Mouse (Mus musculus): ENCODE measurements around the gene Zcchc9. TPM values are rescaled to one million over a fixed set of nuclear protein-coding genes. Genes with fewer than 3 reads are reported as not detected.

The Zcchc9 gene
- total RNA-seq (2015; ENCODE audit: low replicate concordance) (7.5 and 25.6 TPM in 2 replicates), total RNA-seq (2017; ENCODE audit: low replicate concordance) (5.5 and 16.0 TPM in 2 replicates)

DNA sequence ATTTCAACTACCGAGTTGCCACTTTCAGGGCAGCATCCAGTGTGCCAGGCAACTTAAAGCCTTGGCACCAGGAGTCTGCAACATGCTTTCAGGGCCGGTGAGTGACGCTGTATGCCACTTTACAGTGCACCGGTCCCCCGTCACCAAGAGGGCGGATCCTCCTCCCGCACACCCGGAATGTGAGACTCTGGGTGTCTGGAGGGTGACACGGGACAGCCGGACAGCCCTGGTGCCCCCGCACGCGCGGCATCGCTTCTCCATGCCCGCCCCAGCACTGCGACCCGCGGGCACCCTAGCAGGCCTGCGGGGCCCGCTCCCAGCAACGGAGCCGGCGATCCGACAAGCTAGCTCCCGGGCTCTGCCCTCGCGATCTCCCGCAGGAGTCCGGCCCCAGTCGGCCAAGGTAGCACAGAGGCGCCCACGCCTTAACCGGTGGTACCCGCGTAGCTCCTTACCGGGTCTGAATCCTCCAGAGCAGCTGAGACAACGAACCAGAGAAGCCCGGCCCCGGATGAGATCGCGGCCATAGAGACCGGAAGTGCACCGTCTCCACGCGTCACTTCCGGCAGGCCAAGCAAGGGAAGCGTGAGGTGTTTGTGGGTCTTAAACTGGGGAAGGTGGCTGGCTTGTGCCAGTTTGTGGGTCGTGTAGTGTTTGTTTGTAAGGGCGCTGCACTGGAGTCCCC lies at the start of gene Zcchc9:
Gene Zcchc9, minus strand, starts transcription at position 551 of the 685 bp plus-strand sequence.
- ATAC-seq (replicated peaks; ENCODE audit: low FRiP score, poor library complexity, severe bottlenecking): peak; percentile 98

DNA sequence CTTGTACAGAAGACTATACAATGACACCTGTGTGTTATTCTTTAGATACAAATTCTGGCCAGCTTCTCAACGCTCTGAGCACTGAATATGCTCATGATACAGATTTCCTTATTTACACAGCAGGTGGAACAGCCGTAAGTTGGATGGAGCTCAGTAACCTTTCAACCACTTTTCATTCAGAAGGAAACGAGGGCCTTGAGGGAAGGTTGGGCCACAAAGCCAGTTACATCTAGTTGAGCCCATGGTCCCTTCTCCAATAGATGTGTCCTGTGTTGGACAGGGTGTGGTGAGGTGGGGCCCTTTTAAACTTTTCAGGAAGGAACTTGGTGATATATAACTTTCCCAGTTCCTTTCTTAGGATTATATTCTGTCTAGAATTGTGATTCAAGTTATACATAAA lies 46.9 kb upstream of the Zcchc9 start:
- ATAC-seq (replicated peaks; ENCODE audit: low FRiP score, poor library complexity, severe bottlenecking): no peak

DNA sequence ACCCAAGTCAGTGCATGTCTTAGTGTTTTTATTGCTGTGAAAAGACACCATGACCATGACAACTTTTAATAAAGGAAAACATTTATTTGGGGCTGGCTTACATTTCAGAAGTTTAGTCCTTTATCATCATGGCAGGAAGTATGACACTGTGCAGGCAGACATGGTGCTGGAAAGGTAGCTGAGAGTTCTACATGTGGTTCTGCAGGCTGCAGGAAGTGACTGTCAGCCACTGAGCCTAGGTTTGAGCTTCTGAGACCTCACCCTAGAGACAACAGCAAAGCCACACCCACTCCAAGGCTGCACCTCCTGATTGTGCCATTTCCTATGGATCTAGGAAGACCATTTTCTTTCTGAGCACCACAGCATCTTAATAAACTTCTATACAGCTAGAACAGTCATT lies 20.4 kb upstream of the Zcchc9 start:
- no peak for ATAC-seq (replicated peaks; ENCODE audit: low FRiP score, poor library complexity, severe bottlenecking)

DNA sequence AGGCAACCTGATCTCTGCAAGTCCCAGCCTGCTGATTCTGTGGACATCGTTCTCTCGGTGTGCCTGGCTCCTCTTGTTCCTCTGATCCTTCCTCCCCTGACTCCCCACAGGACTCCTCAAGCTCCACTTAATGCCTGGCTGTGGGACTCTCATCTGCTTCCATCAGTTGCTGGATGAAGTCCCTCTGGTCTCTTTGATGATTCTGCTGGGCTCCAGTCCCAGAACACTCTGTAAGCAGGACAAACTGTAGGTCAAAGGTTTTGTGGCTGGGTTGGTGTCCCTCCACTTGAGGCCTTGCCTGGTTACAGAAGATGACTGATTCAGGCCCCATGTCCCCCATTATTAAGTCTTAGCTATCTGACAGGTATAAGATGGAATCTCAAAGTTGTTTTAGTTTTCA lies 18.6 kb upstream of the Zcchc9 start:
- ATAC-seq (replicated peaks; ENCODE audit: low FRiP score, poor library complexity, severe bottlenecking): no peak

DNA sequence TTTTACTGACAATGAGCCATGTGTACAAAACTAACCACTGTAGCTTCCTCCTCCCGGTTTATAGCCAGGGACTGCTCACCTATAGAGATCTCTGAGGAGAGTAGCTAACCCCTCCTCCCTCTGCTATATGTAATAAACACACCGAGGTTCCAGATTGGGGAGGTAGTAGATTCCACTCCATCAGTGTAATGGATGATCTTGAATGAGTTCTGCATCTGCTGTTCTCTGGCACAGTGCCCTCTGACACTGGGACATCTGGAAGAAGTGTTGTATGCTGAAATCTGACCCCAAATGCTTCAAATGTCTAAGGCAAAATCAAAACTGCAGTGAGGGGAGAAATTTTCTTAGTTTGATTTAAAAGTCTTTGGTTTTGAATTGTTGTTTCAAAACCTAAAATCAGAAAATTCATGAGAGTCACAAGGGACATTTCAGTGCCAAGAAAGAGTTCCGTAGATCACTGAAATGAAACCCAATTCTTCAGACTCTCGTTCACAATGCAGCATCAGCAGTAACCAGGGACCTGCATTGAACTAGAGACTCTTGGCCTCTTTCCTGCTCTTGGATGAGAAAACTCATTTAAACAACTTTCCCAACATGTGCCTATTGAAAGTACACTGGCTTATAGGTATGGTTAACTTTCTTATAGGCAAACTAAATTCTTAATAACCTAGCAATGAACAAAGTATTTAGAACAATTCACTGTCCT lies 17.5 kb upstream of the Zcchc9 start:
- ATAC-seq (replicated peaks; ENCODE audit: low FRiP score, poor library complexity, severe bottlenecking): no peak

DNA sequence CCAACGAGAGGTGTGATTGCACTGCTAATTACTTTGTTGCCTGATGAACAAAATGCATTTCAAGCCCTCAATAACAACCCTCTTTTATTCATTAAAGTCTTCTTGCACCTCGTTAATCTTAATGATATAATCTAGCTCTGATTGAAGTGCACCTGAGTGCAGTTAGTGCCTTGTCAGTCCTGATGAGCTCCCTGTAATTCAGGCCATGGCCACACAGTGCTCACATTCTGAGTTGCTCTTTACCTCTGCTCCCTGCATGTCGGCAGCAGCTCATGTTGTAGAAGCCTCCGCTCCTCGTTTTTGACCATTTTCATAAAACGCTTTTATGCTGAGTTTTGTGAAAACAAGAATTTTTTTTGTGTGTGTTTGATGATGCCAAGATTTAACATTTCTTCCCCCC lies 16.2 kb upstream of the Zcchc9 start:
- ATAC-seq (replicated peaks; ENCODE audit: low FRiP score, poor library complexity, severe bottlenecking): no peak

DNA sequence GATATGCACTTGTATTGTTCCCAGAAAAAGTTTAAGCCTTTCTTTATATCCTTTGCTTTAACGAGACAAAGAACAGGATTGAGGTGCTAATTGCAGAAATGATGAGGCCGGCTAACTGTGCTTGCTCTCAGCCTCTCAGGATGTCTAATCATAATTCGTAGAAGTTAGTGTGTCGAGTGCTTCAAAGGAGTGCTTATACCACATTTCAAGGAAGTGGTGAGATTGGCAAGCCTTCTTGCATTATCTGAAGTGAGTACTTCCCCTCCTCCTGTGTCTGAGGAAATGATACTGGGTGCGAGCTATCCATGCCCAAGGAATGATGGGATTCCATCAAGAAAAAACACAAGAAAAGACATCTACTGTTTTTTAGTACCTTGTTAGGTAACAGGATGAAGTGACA lies 7.2 kb upstream of the Zcchc9 start:
- no peak for ATAC-seq (replicated peaks; ENCODE audit: low FRiP score, poor library complexity, severe bottlenecking)

DNA sequence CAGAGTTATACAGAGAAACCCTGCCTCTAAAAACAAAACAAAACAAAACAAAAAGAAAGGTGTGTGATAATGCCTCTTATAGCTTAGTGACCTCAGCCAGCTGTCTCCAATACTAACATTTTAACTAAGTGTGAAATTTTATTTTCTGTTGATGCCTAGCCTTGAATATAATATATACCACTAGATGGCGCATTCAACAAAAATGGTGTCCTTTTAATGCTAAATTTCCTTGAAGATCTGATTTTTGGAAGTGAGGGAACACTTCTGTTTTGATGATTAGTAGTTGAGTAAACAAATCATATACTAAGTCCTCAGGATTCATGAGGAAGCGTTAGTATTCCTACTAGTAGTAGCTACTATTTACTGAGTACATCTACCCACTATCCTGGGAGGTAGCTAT lies 2.0 kb upstream of the Zcchc9 start:
- no peak for ATAC-seq (replicated peaks; ENCODE audit: low FRiP score, poor library complexity, severe bottlenecking)

DNA sequence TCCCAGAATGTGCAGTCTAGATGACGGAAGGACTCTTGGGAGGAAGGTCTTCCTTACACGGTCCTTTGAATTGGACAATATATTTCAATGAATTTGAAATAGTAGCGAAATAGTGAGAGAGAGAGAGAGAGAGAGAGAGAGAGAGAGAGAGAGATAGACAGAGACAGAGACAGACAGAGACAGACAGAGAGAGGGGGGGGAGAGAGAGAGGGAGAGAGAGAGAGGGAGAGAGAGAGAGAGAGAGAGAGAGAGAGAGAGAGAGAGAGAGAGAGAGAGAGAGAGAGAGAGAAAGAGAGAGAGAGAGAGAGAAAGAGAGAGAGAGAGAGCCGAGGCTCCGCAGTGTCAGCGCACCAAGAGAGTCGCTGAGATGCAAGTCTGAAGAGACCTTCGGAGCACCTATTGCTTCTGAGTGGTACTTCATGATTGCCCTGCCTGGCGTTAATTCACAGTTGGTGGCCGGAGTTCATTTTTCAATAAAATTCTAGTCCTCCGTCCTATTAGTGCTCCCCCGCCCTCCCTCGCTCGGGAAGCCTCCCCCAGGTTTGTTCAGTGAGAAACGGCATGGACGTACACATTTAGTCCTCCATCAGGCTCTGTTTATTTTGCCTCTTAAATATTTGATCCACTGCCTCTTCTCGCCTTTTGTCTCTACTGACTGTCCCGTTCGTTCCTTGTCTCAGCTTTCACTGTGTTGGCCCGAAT lies 520 bp upstream of the Zcchc9 start:
- ATAC-seq (replicated peaks; ENCODE audit: low FRiP score, poor library complexity, severe bottlenecking): no peak

DNA sequence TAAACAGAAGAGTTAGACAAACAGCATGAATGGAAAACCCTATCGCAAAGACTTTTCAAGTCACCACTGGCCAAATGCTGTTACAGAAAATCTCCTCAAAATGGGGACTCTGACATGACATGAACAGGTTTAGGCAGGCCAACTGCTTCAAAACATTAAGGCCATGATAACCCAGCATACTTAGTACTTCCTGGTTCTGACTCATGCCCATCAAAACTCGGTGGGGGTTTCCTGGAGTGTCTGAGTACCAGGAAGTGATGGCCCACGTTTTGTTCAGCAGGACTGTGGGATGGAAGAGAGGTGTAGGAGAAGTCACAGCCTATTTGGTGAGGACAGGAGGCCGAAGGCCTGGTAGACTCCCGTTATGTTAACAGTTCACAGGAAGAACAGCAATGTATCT lies 5.8 kb downstream of the Zcchc9 start:
- no peak for ATAC-seq (replicated peaks; ENCODE audit: low FRiP score, poor library complexity, severe bottlenecking)

DNA sequence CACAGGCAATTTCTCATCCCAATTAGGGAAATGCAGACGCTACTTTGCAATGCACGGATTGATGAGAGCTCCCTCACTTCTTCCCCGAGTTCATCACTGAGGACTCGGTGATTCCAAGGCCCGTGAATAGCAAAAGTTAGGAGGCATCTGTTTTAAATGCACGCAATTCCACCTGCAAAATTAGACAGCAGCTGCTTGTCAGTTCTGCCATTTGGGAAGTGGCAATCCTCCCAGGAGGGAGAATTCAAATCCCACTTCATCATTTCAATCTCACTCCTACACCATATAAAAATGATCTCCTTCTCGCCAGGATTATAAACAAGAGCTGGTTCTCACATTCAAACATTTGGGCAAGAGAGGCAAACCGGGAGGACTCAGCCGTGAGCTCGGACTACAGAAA lies 10.1 kb downstream of the Zcchc9 start:
- ATAC-seq (replicated peaks; ENCODE audit: low FRiP score, poor library complexity, severe bottlenecking): no peak

DNA sequence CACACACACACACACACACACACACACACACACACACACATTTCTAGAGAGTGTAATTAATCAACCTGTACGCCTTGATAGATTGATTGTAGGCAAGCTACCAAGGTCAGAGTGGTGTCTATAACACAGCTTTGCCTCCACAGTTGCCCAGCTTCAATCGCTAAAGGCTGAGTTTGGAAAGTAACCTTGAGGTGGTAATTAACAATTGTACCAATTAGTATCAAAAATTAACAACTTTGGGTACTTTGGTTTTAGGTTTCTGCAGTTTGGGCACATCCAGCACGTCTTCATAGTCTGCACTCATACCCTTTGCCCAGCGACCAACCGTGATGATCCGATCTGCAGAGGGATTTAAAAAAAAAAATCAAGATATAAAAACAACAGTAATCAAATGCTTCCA lies 10.6 kb downstream of the Zcchc9 start:
- ATAC-seq (replicated peaks; ENCODE audit: low FRiP score, poor library complexity, severe bottlenecking): no peak

DNA sequence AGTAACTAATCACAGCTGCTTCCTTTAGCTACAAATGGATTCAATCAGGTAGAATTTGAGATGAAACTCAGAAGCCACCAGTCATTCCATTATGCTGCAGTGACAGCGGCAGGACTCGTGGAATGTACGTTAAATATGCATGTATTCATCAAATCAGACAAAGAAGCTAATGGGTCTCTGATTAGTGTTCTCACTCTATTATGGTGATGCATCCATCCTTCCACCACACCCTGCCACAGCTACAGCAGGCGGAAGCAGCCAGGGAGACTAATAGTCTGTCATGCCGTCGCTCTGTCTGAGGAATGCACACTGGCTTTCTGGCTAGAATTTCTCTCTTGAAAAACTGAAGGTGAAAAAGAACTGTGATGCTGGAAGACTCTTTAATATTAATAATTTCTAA lies 11.5 kb downstream of the Zcchc9 start:
- no peak for ATAC-seq (replicated peaks; ENCODE audit: low FRiP score, poor library complexity, severe bottlenecking)

DNA sequence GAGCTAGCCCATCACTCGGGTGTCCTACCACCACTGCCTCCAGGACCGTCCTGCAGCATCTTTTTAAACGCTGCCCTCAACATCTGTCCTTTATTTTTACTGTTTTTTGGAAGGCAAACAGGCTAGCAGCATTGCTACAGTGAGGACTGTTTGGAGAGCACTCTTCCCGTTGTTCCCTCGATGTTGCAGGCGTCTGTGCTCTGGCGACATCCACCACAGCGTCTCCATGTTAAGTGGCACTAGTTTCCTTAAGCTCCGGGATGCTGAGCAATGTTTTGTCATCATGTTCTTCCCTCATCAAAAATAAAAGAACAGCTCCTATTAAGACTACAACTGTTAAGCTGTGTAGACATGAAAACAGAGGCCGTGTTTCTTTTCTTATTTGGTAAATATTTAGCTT lies 11.9 kb downstream of the Zcchc9 start:
- ATAC-seq (replicated peaks; ENCODE audit: low FRiP score, poor library complexity, severe bottlenecking): no peak

DNA sequence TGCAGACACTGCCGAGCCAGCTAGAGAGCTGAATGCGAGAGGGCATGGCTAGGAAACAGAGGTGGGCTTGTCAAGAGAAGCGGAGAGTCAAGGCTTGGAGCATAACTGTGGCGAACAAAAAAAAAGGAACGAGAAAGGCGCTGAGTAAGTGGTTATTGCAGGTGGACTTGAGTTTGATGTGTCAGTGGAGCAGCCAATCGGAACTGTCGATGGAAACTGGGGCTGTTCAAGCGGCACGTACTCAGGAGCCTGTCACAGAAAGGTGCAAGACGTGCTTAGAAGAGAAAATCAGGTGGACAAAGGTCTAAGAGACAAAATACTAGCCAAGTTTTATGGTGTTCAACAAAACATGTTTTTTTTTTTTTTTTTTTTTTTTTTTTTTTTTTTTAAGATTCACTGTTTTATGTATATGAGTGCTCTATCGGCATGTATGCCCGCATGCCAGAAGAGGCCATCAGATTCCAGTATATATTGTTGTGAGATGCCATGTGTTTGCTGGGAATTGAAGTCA lies 12.5 kb downstream of the Zcchc9 start:
- ATAC-seq (replicated peaks; ENCODE audit: low FRiP score, poor library complexity, severe bottlenecking): no peak

DNA sequence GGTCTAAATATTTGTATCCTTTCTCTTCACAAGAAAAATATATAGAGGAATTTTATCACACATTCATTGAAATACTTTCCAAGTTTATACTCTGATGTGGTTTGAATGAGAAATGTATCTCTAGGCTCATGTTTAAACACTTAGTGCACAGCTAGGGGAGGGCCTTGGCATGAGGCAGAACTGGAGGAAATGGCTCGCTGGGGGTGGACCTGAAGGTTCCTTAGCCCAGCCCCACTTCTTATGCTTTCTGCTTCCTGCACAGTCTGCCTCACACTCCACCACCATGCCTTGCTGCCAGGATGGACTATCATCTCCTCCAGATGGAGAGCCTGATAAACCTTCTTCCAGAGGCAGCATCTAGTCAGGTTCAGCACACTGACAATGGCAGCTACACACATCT lies 15.5 kb downstream of the Zcchc9 start:
- ATAC-seq (replicated peaks; ENCODE audit: low FRiP score, poor library complexity, severe bottlenecking): no peak

DNA sequence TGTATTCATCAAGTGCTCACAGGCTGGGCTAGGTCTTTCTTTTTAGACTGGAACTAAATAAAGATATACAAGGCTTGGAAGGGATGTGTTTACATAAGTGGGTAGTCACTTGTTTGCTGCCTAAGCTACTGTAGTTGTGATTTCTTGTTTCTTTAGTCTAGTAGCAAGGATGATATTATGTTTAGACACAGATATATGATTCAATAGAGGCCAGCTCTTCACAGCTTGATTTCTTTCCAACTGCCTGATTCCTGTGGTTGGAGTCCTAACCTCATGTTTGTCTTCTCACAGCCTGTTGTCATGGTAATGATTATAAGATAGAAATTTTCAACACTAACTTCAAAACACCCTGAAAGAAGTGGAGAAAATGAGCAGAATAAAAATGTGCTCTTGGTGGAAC lies 27.6 kb downstream of the Zcchc9 start:
- ATAC-seq (replicated peaks; ENCODE audit: low FRiP score, poor library complexity, severe bottlenecking): no peak

DNA sequence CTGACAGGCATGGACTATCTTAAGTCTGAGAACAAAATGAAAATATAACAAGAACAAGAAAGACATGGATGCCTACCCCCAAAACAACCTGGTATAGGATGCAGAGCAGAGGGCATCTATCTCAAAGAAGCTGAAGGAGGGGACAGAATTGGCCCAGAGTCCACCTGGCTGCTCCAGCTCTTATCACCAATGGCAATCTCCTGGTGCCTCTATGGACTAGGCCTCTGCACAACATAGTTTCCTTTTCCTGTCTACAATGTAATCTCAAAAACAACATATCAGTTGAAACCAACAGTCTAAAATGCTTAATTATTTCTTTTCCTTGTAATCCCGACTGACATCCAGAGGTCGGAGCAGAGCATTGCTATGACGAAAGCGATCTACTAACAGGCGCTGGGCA lies 29.4 kb downstream of the Zcchc9 start:
- ATAC-seq (replicated peaks; ENCODE audit: low FRiP score, poor library complexity, severe bottlenecking): no peak

DNA sequence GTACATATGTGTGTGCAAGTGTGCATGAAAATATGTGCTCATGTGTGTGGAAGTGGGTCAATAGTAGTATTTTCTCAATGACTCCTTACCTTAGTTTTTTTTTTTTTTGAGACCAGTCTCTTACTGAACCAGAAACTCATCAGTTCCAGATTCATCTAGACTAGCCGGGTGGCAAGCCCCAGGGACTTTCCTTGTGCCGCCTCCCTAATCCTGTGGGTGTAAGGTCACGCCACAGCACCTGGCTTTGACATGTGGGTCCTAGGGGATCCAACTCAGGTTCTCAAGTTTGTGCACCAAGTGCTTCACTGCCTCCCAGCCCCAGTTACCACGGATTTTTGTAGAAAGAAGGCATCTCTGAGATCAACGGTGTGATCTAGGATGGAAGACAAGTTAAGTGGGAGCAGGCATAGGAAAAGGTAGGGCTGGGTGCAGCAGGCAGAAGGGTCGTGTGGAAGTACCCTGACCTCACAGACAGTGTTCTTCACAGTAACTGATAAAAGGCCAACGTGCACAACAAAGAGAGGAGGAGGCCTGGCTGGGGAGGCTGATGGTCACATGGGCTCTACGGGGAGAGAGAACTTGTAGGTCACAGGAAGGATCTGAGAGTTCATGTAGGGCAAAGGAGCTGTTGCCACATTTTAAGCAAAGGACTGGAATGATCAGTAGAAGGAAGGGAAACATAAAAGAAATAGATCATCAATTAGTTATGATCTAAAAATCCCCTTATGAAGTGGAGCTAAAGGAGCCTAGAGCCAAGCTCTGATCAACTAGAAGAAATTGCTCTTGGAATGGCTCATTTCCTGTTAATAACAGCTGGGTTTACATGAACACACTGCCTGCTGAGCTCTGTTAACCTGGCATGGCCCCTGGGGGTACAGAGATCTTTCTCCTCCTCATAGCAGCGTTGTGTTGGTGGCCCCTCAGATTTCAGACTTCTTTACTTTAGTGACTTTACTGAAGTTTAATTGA lies 38.5 kb downstream of the Zcchc9 start:
- ATAC-seq (replicated peaks; ENCODE audit: low FRiP score, poor library complexity, severe bottlenecking): no peak

DNA sequence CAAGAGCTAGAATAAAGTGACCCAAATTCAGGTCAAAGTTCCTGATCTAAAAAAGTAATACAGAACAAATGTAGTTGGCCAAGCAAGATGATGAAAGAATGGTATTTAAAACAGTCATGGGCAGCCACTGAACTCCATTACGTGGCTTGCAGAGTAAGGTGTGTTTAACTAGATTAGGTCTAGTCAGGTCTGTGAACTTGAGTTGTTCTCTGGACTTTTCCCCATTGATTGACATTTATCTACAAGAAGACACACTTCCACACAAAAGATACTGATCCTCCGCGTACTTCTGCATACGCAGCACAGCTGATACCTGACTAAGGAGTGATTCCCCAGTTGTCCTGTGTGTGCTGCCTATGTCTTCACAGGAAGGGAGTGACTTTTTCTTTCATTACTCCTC lies 41.9 kb downstream of the Zcchc9 start:
- no peak for ATAC-seq (replicated peaks; ENCODE audit: low FRiP score, poor library complexity, severe bottlenecking)

All from erythroid progenitor cell, adult 5-6 weeks (primary cell).